In the genomic region with DNA sequence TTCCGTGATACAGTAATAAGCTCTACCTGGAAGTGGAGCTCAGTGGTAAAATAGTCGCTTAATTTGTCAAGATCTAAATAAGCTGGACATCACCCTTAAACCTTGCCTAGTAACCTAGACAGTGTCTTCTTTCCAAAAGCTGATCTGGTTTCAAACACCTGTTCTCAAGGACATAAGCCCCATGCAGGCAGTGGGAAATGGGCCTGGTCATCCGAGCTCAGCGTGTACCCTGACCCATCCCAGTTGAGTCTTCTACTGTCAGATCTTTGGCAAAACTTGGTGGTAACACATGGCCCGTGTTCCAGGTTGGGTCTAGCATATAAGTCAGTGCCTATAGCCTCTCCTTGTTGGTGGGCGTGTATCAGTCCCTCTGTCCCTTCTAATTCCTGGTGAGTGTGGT, we compare ENCODE assay signal across 21 mouse cellular contexts.
"Had no signal": no experiment of that assay in that cellular context is flagged by ENCODE, and none has a peak within 500 bp of the region (broad histone marks: within the 10 kb centered on the region; RNA-seq: fewer than 3 reads in every experiment).

No protein-coding gene starts in this region.

- DNase-seq: heart, adult 18-20 months; heart, postnatal 10 days; heart, postnatal 4 days; kidney, adult 18-20 months; kidney, adult 8-10 months; kidney, postnatal 10 days; kidney, postnatal 25 days; kidney, postnatal 4 days; liver; liver, embryonic 13.5 days had no signal

- H3K27ac ChIP-seq: heart, embryonic 10.5 days; hindbrain, embryonic 10.5 days; hindbrain, embryonic 12.5 days; hindbrain, embryonic 14.5 days; intestine, embryonic 15.5 days; left cerebral cortex, adult 2 months; limb, embryonic 10.5 days; limb, embryonic 12.5 days; liver, embryonic 13.5 days; liver, embryonic 15.5 days had no signal

- H3K27me3 ChIP-seq: heart, embryonic 12.5 days; hindbrain, embryonic 12.5 days; intestine, embryonic 15.5 days; limb, embryonic 12.5 days; liver, embryonic 13.5 days; liver, embryonic 15.5 days had no signal

- H3K4me1 ChIP-seq: liver, embryonic 13.5 days; liver, embryonic 15.5 days had no signal

- H3K4me3 ChIP-seq: heart, embryonic 10.5 days; heart, embryonic 12.5 days; hindbrain, embryonic 10.5 days; hindbrain, embryonic 12.5 days; intestine, embryonic 15.5 days; layer of hippocampus, adult 2 months; left cerebral cortex, adult 2 months; limb, embryonic 10.5 days; limb, embryonic 12.5 days; liver, embryonic 13.5 days; liver, embryonic 15.5 days had no signal
